Mouse (Mus musculus) MEL (cell line): ENCODE data around the gene Lpxn. TPM values are rescaled to one million over a fixed set of nuclear protein-coding genes. Genes with fewer than 3 reads are reported as not detected.

ENCODE experiments used
- DNase-seq: peaks from one replicate; pipeline ENCODE4 v3.0.0; 2011; ENCODE audit warnings: low read depth, low spot score
- H3K27ac ChIP-seq: 2 replicates; pipeline ENCODE4 v1.5.1; 2012; ENCODE audit warnings: low read depth, mild to moderate bottlenecking, control low read depth, low read length, moderate library complexity; ENCODE audit not compliant: control insufficient read depth
- H3K27me3 ChIP-seq, 2 experiments: fragments of 150-350 bp in 1 of 2; sonication (generic) in 1 of 2; 2 replicates each; pipeline ENCODE4 v1.6.1; 2012; ENCODE audit warnings: low read length in 2 of 2, mild to moderate bottlenecking in 2 of 2, improper control_type of control experiment in 1 of 2, moderate library complexity in 1 of 2; ENCODE audit not compliant: insufficient read depth in 2 of 2, control insufficient read depth in 1 of 2
- H3K36me3 ChIP-seq, 2 experiments: 2 replicates each; pipeline ENCODE4 v1.6.1; 2012 to 2014; ENCODE audit warnings: low read length in 2 of 2, improper control_type of control experiment in 1 of 2, inconsistent platforms in 1 of 2, mild to moderate bottlenecking in 1 of 2; ENCODE audit not compliant: insufficient read depth in 2 of 2, control insufficient read depth in 1 of 2
- H3K4me1 ChIP-seq, 2 experiments: fragments of 150-350 bp in 1 of 2; sonication (generic) in 1 of 2; 2 replicates each; pipeline ENCODE4 v1.6.1; 2012; ENCODE audit warnings: low read length in 2 of 2, improper control_type of control experiment in 1 of 2, mild to moderate bottlenecking in 1 of 2; ENCODE audit not compliant: insufficient read depth in 2 of 2, control insufficient read depth in 1 of 2
- H3K4me3 ChIP-seq, 2 experiments: fragments of 150-350 bp in 1 of 2; sonication (generic) in 1 of 2; 2 replicates each; pipeline ENCODE4 v1.5.1; 2012; ENCODE audit warnings: low read depth in 2 of 2, low read length in 2 of 2, mild to moderate bottlenecking in 2 of 2, moderate library complexity in 2 of 2, control low read depth in 1 of 2, improper control_type of control experiment in 1 of 2; ENCODE audit not compliant: control insufficient read depth in 1 of 2, insufficient read depth in 1 of 2
- H3K79me2 ChIP-seq: 2 replicates; pipeline ENCODE4 v1.6.1; 2012; ENCODE audit warnings: mild to moderate bottlenecking, low read length, moderate library complexity; ENCODE audit not compliant: control insufficient read depth, poor library complexity, insufficient read depth
- H3K9ac ChIP-seq: 2 replicates; pipeline ENCODE4 v1.6.1; 2012; ENCODE audit warnings: low read depth, mild to moderate bottlenecking, control low read depth, low read length, moderate library complexity; ENCODE audit not compliant: control insufficient read depth, poor library complexity, severe bottlenecking
- H3K9me3 ChIP-seq: fragments of 150-350 bp; sonication (generic); replicated peaks from 2 replicates; pipeline ENCODE4 v1.6.1; 2012; ENCODE audit warnings: mild to moderate bottlenecking, low read length, improper control_type of control experiment, moderate library complexity; ENCODE audit not compliant: insufficient read depth
- CHD2 ChIP-seq: IDR thresholded peaks from 2 replicates; pipeline ENCODE4 v1.6.1; 2011; ENCODE audit warnings: low read length, improper control_type of control experiment
- CTCF ChIP-seq, 3 experiments: IDR thresholded peaks in 2 of 3; conservative IDR thresholded peaks in 1 of 3; 2 replicates each; pipeline ENCODE4 v1.5.1; 2011 to 2012; ENCODE audit warnings: low read length in 3 of 3, low read depth in 2 of 3, mild to moderate bottlenecking in 2 of 3, improper control_type of control experiment in 1 of 3, inconsistent platforms in 1 of 3, mixed read lengths in 1 of 3, moderate library complexity in 1 of 3; ENCODE audit not compliant: control insufficient read depth in 1 of 3, insufficient read depth in 1 of 3, poor library complexity in 1 of 3, severe bottlenecking in 1 of 3
- E2F4 ChIP-seq: IDR thresholded peaks from 2 replicates; pipeline ENCODE4 v1.6.1; 2011; ENCODE audit warnings: low read depth, low read length, improper control_type of control experiment, borderline replicate concordance
- ELF1 ChIP-seq: IDR thresholded peaks from 2 replicates; pipeline ENCODE4 v1.6.1; 2014; ENCODE audit warnings: low read depth, mild to moderate bottlenecking, inconsistent platforms, low read length, improper control_type of control experiment, moderate library complexity
- EP300 ChIP-seq, 2 experiments: IDR thresholded peaks; 2 replicates each; pipeline ENCODE4 v1.6.1; 2011; ENCODE audit warnings: improper control_type of control experiment in 2 of 2, low read length in 2 of 2, low read depth in 1 of 2, mild to moderate bottlenecking in 1 of 2
- ETS1 ChIP-seq: IDR thresholded peaks from 2 replicates; pipeline ENCODE4 v1.6.1; 2012; ENCODE audit warnings: low read depth, mild to moderate bottlenecking, inconsistent platforms, low read length, improper control_type of control experiment, moderate library complexity
- GABPA ChIP-seq: IDR thresholded peaks from 2 replicates; pipeline ENCODE4 v1.6.1; 2012; ENCODE audit warnings: low read depth, mild to moderate bottlenecking, inconsistent platforms, low read length, improper control_type of control experiment, moderate library complexity
- HCFC1 ChIP-seq: IDR thresholded peaks from 2 replicates; pipeline ENCODE4 v1.6.1; 2012; ENCODE audit warnings: low read depth, mild to moderate bottlenecking, inconsistent platforms, low read length, improper control_type of control experiment, moderate library complexity
- JUND ChIP-seq: IDR thresholded peaks from 2 replicates; pipeline ENCODE4 v1.6.1; 2011; ENCODE audit warnings: low read depth, mild to moderate bottlenecking, improper control_type of control experiment, low read length
- KAT2A ChIP-seq: conservative IDR thresholded peaks from 2 replicates; pipeline ENCODE4 v1.6.1; 2012; ENCODE audit warnings: low read depth, low read length, improper control_type of control experiment, inconsistent platforms
- MAFK ChIP-seq: IDR thresholded peaks from 2 replicates; pipeline ENCODE4 v1.6.1; 2011; ENCODE audit warnings: low read depth, mild to moderate bottlenecking, low read length, improper control_type of control experiment, borderline replicate concordance
- MAX ChIP-seq: IDR thresholded peaks from 2 replicates; pipeline ENCODE4 v1.6.1; 2011; ENCODE audit warnings: low read length, improper control_type of control experiment
- MAZ ChIP-seq: IDR thresholded peaks from 2 replicates; pipeline ENCODE4 v1.6.1; 2012; ENCODE audit warnings: low read depth, mild to moderate bottlenecking, inconsistent platforms, low read length, improper control_type of control experiment
- MEF2A ChIP-seq: IDR thresholded peaks from 2 replicates; pipeline ENCODE4 v1.6.1; 2014; ENCODE audit warnings: low read depth, mild to moderate bottlenecking, inconsistent platforms, low read length, improper control_type of control experiment; ENCODE audit not compliant: poor library complexity, insufficient replicate concordance, severe bottlenecking; ENCODE audit errors: extremely low read depth
- MXI1 ChIP-seq: IDR thresholded peaks from 2 replicates; pipeline ENCODE4 v1.6.1; 2011; ENCODE audit warnings: mild to moderate bottlenecking, low read depth, low read length, improper control_type of control experiment
- MYB ChIP-seq: IDR thresholded peaks from 2 replicates; pipeline ENCODE4 v1.6.1; 2011; ENCODE audit warnings: mild to moderate bottlenecking, low read depth, low read length, improper control_type of control experiment
- MYC ChIP-seq: IDR thresholded peaks from 2 replicates; pipeline ENCODE4 v1.6.1; 2011; ENCODE audit warnings: low read depth, mild to moderate bottlenecking, low read length, improper control_type of control experiment, moderate library complexity
- NELFE ChIP-seq: IDR thresholded peaks from 2 replicates; pipeline ENCODE4 v1.6.1; 2011; ENCODE audit warnings: low read depth, low read length, improper control_type of control experiment
- NRF1 ChIP-seq: IDR thresholded peaks from 2 replicates; pipeline ENCODE4 v1.6.1; 2014; ENCODE audit warnings: low read depth, mild to moderate bottlenecking, inconsistent platforms, low read length, improper control_type of control experiment, moderate library complexity; ENCODE audit not compliant: poor library complexity, insufficient read depth, severe bottlenecking
- POLR2A ChIP-seq, 2 experiments: IDR thresholded peaks; 2 replicates each; pipeline ENCODE4 v1.6.1; 2011 to 2012; ENCODE audit warnings: low read length in 2 of 2, mild to moderate bottlenecking in 2 of 2, control low read depth in 1 of 2, improper control_type of control experiment in 1 of 2, low read depth in 1 of 2, moderate library complexity in 1 of 2; ENCODE audit not compliant: control insufficient read depth in 1 of 2, insufficient read depth in 1 of 2, poor library complexity in 1 of 2
- POLR2AphosphoS5 ChIP-seq: IDR thresholded peaks from 2 replicates; pipeline ENCODE4 v1.6.1; 2012; ENCODE audit warnings: low read depth, borderline replicate concordance, mild to moderate bottlenecking, inconsistent platforms, low read length, moderate library complexity, mixed read lengths
- RAD21 ChIP-seq: IDR thresholded peaks from 2 replicates; pipeline ENCODE4 v1.6.1; 2011; ENCODE audit warnings: mild to moderate bottlenecking, low read depth, low read length, improper control_type of control experiment
- SIN3A ChIP-seq: IDR thresholded peaks from 2 replicates; pipeline ENCODE4 v1.6.1; 2012; ENCODE audit warnings: low read length, improper control_type of control experiment, inconsistent platforms
- SMC3 ChIP-seq: IDR thresholded peaks from 2 replicates; pipeline ENCODE4 v1.6.1; 2011; ENCODE audit warnings: low read depth, low read length, improper control_type of control experiment
- TBP ChIP-seq: IDR thresholded peaks from 2 replicates; pipeline ENCODE4 v1.8.0; 2011; ENCODE audit warnings: low read depth, low read length, improper control_type of control experiment
- TCF12 ChIP-seq: IDR thresholded peaks from 2 replicates; pipeline ENCODE4 v1.6.1; 2014; ENCODE audit warnings: low read depth, mild to moderate bottlenecking, inconsistent platforms, low read length, improper control_type of control experiment, moderate library complexity
- UBTF ChIP-seq: IDR thresholded peaks from 2 replicates; pipeline ENCODE4 v1.6.1; 2012; ENCODE audit warnings: low read depth, mild to moderate bottlenecking, inconsistent platforms, low read length, improper control_type of control experiment, moderate library complexity, borderline replicate concordance; ENCODE audit not compliant: insufficient read depth
- USF1 ChIP-seq: IDR thresholded peaks from 2 replicates; pipeline ENCODE4 v1.6.1; 2014; ENCODE audit warnings: low read depth, mild to moderate bottlenecking, inconsistent platforms, low read length, improper control_type of control experiment, moderate library complexity
- USF2 ChIP-seq, 2 experiments: IDR thresholded peaks; 2 replicates each; pipeline ENCODE4 v1.6.1; 2011 to 2012; ENCODE audit warnings: improper control_type of control experiment in 2 of 2, low read length in 2 of 2, borderline replicate concordance in 1 of 2, inconsistent platforms in 1 of 2, low read depth in 1 of 2, mild to moderate bottlenecking in 1 of 2; ENCODE audit not compliant: insufficient read depth in 1 of 2
- ZC3H11A ChIP-seq: IDR thresholded peaks from 2 replicates; pipeline ENCODE4 v1.6.1; 2012; ENCODE audit warnings: low read depth, mild to moderate bottlenecking, inconsistent platforms, low read length, improper control_type of control experiment
- ZKSCAN1 ChIP-seq: IDR thresholded peaks from 2 replicates; pipeline ENCODE4 v1.6.1; 2012; ENCODE audit warnings: low read depth, mild to moderate bottlenecking, inconsistent platforms, low read length, improper control_type of control experiment, moderate library complexity
- ZMIZ1 ChIP-seq: IDR thresholded peaks from 2 replicates; pipeline ENCODE4 v1.6.1; 2012; ENCODE audit warnings: low read depth, mild to moderate bottlenecking, inconsistent platforms, low read length, improper control_type of control experiment, moderate library complexity
- ZNF384 ChIP-seq: IDR thresholded peaks from 2 replicates; pipeline ENCODE4 v1.6.1; 2012; ENCODE audit warnings: low read depth, mild to moderate bottlenecking, inconsistent platforms, low read length, improper control_type of control experiment
- polyA plus RNA-seq, 2 experiments: library from polyadenylated mRNA; stranded (reverse) in 1 of 2; unstranded in 1 of 2; fragments of >175 nt in 1 of 2; fragments of >200 nt in 1 of 2; gene quantifications; 2 replicates each; pipeline versions ENCODE4 v1.2.1 to v1.2.4; 2012; ENCODE audit warnings: low replicate concordance in 2 of 2, low read depth in 1 of 2; ENCODE audit not compliant: insufficient read length in 2 of 2, insufficient read depth in 1 of 2, missing spikeins in 1 of 2
- total RNA-seq: library from RNA; depleted of rRNA; stranded (reverse); fragments of 300-350 nt; gene quantifications from 2 replicates; pipeline ENCODE4 v1.2.3, GENCODE M21; 2012

Gene Lpxn
- total and polyA plus RNA-seq, 3 experiments: 9.9 to 12.3 TPM; not detected in 1

GRCm38 (mm10) chr19:12794056-12795044, 1.6 kb upstream of the Lpxn start:
- Histone ChIP-seq H3K27ac (peak overlapping the region; percentile 97), H3K9ac (peak overlapping the region; percentile 99), H3K4me3 (peak overlapping the region; percentile 92 to 98), H3K27me3 (no peaks in the 10 kb centered on the region), H3K36me3 (peaks cover 5 to 20% of the 10 kb centered on the region in 2 experiments; a peak in 3 of 4 replicates), H3K9me3 (no peaks in the 10 kb centered on the region), H3K4me1 (peaks cover 3% of the 10 kb centered on the region in 2 experiments; a peak in 3 of 4 replicates), H3K79me2 (peaks cover 32% of the 10 kb centered on the region)
- peak; percentile 86 for DNase-seq
- 0 out of 2 replicates have a peak, but pooled peaks have one; percentile 18 for TF ChIP-seq NRF1
- peak; percentile 98 for TF ChIP-seq MXI1
- no peak; a peak in 2 of 4 replicates for TF ChIP-seq USF2 (IDR thresholded peaks at IDR 0.05; ENCODE audit: borderline replicate concordance in 1 of 2, insufficient read depth in 1 of 2, low read depth in 1 of 2, low read length in 2 of 2)
- TF ChIP-seq HCFC1: peak; percentile 79
- TF ChIP-seq SIN3A: peak; percentile 95
- TF ChIP-seq MYC: peak; percentile 85
- TF ChIP-seq POLR2A (IDR thresholded peaks at IDR 0.05; ENCODE audit: control insufficient read depth in 1 of 2, insufficient read depth in 1 of 2, low read depth in 1 of 2, low read length in 2 of 2, poor library complexity in 1 of 2): peak in 1 of 2 experiments; percentile 53; a peak in 1 of 4 replicates
- TF ChIP-seq NELFE: peak; percentile 42; the same call in 1 of the 2 replicates
- TF ChIP-seq CTCF (IDR thresholded peaks at IDR 0.05 in 2 of 3, conservative IDR thresholded peaks at IDR 0.05 in 1 of 3; ENCODE audit: control insufficient read depth in 1 of 3, insufficient read depth in 1 of 3, low read depth in 2 of 3, low read length in 3 of 3, poor library complexity in 1 of 3, severe bottlenecking in 1 of 3): peak in 2 of 3 experiments; percentile 46 to 64; a peak in 5 of 6 replicates
- TF ChIP-seq KAT2A: peak; percentile 38; the same call in 1 of the 2 replicates
- TF ChIP-seq TBP: peak; percentile 48; the same call in 1 of the 2 replicates
- TF ChIP-seq ZKSCAN1: no peak
- TF ChIP-seq MAX: peak; percentile 94
- TF ChIP-seq EP300 (IDR thresholded peaks at IDR 0.05; ENCODE audit: low read depth in 1 of 2, low read length in 2 of 2): 0 out of 4 replicates have a peak, but pooled peaks of 1 of the 2 experiments have one; percentile 19
- peak; percentile 26; the same call in 1 of the 2 replicates for TF ChIP-seq SMC3
- no peak for TF ChIP-seq MEF2A
- TF ChIP-seq MYB: no peak
- TF ChIP-seq RAD21: no peak
- TF ChIP-seq JUND: no peak
- peak; percentile 52; the same call in 1 of the 2 replicates for TF ChIP-seq ETS1
- peak; percentile 97 for TF ChIP-seq USF1
- TF ChIP-seq UBTF: peak; percentile 65; the same call in 1 of the 2 replicates
- peak; percentile 71; the same call in 1 of the 2 replicates for TF ChIP-seq MAZ
- TF ChIP-seq GABPA: no peak
- TF ChIP-seq POLR2AphosphoS5: no peak
- no peak for TF ChIP-seq E2F4
- no peak for TF ChIP-seq ELF1
- no peak for TF ChIP-seq ZNF384
- no peak for TF ChIP-seq ZC3H11A
- peak; percentile 14; the same call in 1 of the 2 replicates for TF ChIP-seq ZMIZ1
- TF ChIP-seq MAFK: no peak
- TF ChIP-seq CHD2: no peak
- peak; percentile 46; the same call in 1 of the 2 replicates for TF ChIP-seq TCF12
